Mouse (Mus musculus): ENCODE measurements at regions not wholly inside any gene's neighbourhood (a gene's known extent, or its start where the extent isn't known, plus 50 kb on each side); places are given as distances from the start of the nearest gene placed in this dataset.

GRCm38 (mm10) chr14:98707574-98707973 is 286.5 kb downstream of the Rpl36a-ps1 start:
- Histone ChIP-seq H3K27ac (ENCODE audit: insufficient read depth, low read length) (peak overlapping the region; percentile 65; the same call in 1 of the 2 replicates), H3K4me1 (ENCODE audit: control insufficient read depth, insufficient read depth, low read length) (peaks cover 2% of the 10 kb centered on the region; the same call in 1 of the 2 replicates), H3K4me3 (ENCODE audit: insufficient read depth, low read length) (no peak overlapping the region)
- no peak for TF ChIP-seq CTCF (IDR thresholded peaks at IDR 0.05; ENCODE audit: borderline replicate concordance, insufficient read depth, low read length)
- no peak for TF ChIP-seq POLR2A (IDR thresholded peaks at IDR 0.05; ENCODE audit: low read depth, low read length)

GRCm38 (mm10) chr14:98703289-98703688 is 290.8 kb downstream of the Rpl36a-ps1 start:
- TF ChIP-seq CTCF (IDR thresholded peaks at IDR 0.05; ENCODE audit: borderline replicate concordance, insufficient read depth, low read length) (no peak), POLR2A (IDR thresholded peaks at IDR 0.05; ENCODE audit: low read depth, low read length) (no peak)

GRCm38 (mm10) chr14:98656533-98656932 is 337.6 kb downstream of the Rpl36a-ps1 start:
- TF ChIP-seq POLR2A (IDR thresholded peaks at IDR 0.05; ENCODE audit: low read depth, low read length) (no peak), CTCF (IDR thresholded peaks at IDR 0.05; ENCODE audit: borderline replicate concordance, insufficient read depth, low read length) (no peak)
- no peaks in the 10 kb centered on the region for H3K4me1 ChIP-seq (ENCODE audit: control insufficient read depth, insufficient read depth, low read length)
- no peak overlapping the region for H3K27ac ChIP-seq (ENCODE audit: insufficient read depth, low read length)
- no peak overlapping the region for H3K4me3 ChIP-seq (ENCODE audit: insufficient read depth, low read length)

More at GRCm38 (mm10) chr14:98703289-98703688, 290.8 kb downstream of the Rpl36a-ps1 start:
- Histone ChIP-seq H3K4me3 (ENCODE audit: insufficient read depth, low read length) (no peak overlapping the region), H3K4me1 (ENCODE audit: control insufficient read depth, insufficient read depth, low read length) (peaks cover 2% of the 10 kb centered on the region; the same call in 1 of the 2 replicates), H3K27ac (ENCODE audit: insufficient read depth, low read length) (no peak overlapping the region)

- no peaks in the 10 kb centered on the region for H3K4me1 ChIP-seq (ENCODE audit: control insufficient read depth, insufficient read depth, low read length)
- no peak overlapping the region for H3K4me3 ChIP-seq (ENCODE audit: insufficient read depth, low read length)
- no peak overlapping the region for H3K27ac ChIP-seq (ENCODE audit: insufficient read depth, low read length)
- no peak for TF ChIP-seq CTCF (IDR thresholded peaks at IDR 0.05; ENCODE audit: borderline replicate concordance, insufficient read depth, low read length)
- TF ChIP-seq POLR2A (IDR thresholded peaks at IDR 0.05; ENCODE audit: low read depth, low read length) = no peak
Observed at GRCm38 (mm10) chr14:98654191-98654809, 339.8 kb downstream of the Rpl36a-ps1 start.

- H3K27ac ChIP-seq (ENCODE audit: insufficient read depth, low read length) = no peak overlapping the region
- TF ChIP-seq CTCF (IDR thresholded peaks at IDR 0.05; ENCODE audit: borderline replicate concordance, insufficient read depth, low read length) (no peak), POLR2A (IDR thresholded peaks at IDR 0.05; ENCODE audit: low read depth, low read length) (no peak)
- no peak overlapping the region for H3K4me3 ChIP-seq (ENCODE audit: insufficient read depth, low read length)
Observed at GRCm38 (mm10) chr14:98651221-98651620, 342.9 kb downstream of the Rpl36a-ps1 start.

GRCm38 (mm10) chr14:98650520-98650919 is 343.6 kb downstream of the Rpl36a-ps1 start:
- Histone ChIP-seq H3K4me1 (ENCODE audit: control insufficient read depth, insufficient read depth, low read length) (no peaks in the 10 kb centered on the region), H3K4me3 (ENCODE audit: insufficient read depth, low read length) (no peak overlapping the region), H3K27ac (ENCODE audit: insufficient read depth, low read length) (no peak overlapping the region)
- TF ChIP-seq CTCF (IDR thresholded peaks at IDR 0.05; ENCODE audit: borderline replicate concordance, insufficient read depth, low read length) = no peak
- TF ChIP-seq POLR2A (IDR thresholded peaks at IDR 0.05; ENCODE audit: low read depth, low read length) = no peak

More at GRCm38 (mm10) chr14:98651221-98651620, 342.9 kb downstream of the Rpl36a-ps1 start:
- no peaks in the 10 kb centered on the region for H3K4me1 ChIP-seq (ENCODE audit: control insufficient read depth, insufficient read depth, low read length)

GRCm38 (mm10) chr14:98647614-98648013 is 346.5 kb downstream of the Rpl36a-ps1 start:
- H3K4me1 ChIP-seq (ENCODE audit: control insufficient read depth, insufficient read depth, low read length) = no peaks in the 10 kb centered on the region
- TF ChIP-seq POLR2A (IDR thresholded peaks at IDR 0.05; ENCODE audit: low read depth, low read length) = no peak
- TF ChIP-seq CTCF (IDR thresholded peaks at IDR 0.05; ENCODE audit: borderline replicate concordance, insufficient read depth, low read length) = no peak
- H3K4me3 ChIP-seq (ENCODE audit: insufficient read depth, low read length) = no peak overlapping the region
- H3K27ac ChIP-seq (ENCODE audit: insufficient read depth, low read length) = no peak overlapping the region

GRCm38 (mm10) chr14:98643756-98644155 is 350.4 kb downstream of the Rpl36a-ps1 start:
- no peak for TF ChIP-seq CTCF (IDR thresholded peaks at IDR 0.05; ENCODE audit: borderline replicate concordance, insufficient read depth, low read length)
- TF ChIP-seq POLR2A (IDR thresholded peaks at IDR 0.05; ENCODE audit: low read depth, low read length) = no peak
- H3K4me3 ChIP-seq (ENCODE audit: insufficient read depth, low read length) = no peak overlapping the region
- H3K4me1 ChIP-seq (ENCODE audit: control insufficient read depth, insufficient read depth, low read length) = no peaks in the 10 kb centered on the region
- no peak overlapping the region for H3K27ac ChIP-seq (ENCODE audit: insufficient read depth, low read length)

GRCm38 (mm10) chr14:98642661-98643331 is 351.3 kb downstream of the Rpl36a-ps1 start:
- H3K4me1 ChIP-seq (ENCODE audit: control insufficient read depth, insufficient read depth, low read length) = no peaks in the 10 kb centered on the region
- H3K4me3 ChIP-seq (ENCODE audit: insufficient read depth, low read length) = no peak overlapping the region
- H3K27ac ChIP-seq (ENCODE audit: insufficient read depth, low read length) = no peak overlapping the region
- TF ChIP-seq CTCF (IDR thresholded peaks at IDR 0.05; ENCODE audit: borderline replicate concordance, insufficient read depth, low read length) = no peak
- TF ChIP-seq POLR2A (IDR thresholded peaks at IDR 0.05; ENCODE audit: low read depth, low read length) = no peak

- no peak overlapping the region for H3K4me3 ChIP-seq (ENCODE audit: insufficient read depth, low read length)
- TF ChIP-seq CTCF (IDR thresholded peaks at IDR 0.05; ENCODE audit: borderline replicate concordance, insufficient read depth, low read length) = no peak
- no peak for TF ChIP-seq POLR2A (IDR thresholded peaks at IDR 0.05; ENCODE audit: low read depth, low read length)
- H3K27ac ChIP-seq (ENCODE audit: insufficient read depth, low read length) = no peak overlapping the region
- H3K4me1 ChIP-seq (ENCODE audit: control insufficient read depth, insufficient read depth, low read length) = 0 out of 2 replicates have a peak, but pooled peaks cover 7% of the 10 kb centered on the region
Observed at GRCm38 (mm10) chr14:98629026-98629425, 365.1 kb downstream of the Rpl36a-ps1 start.
